Mouse (Mus musculus): ENCODE results near the gene Neurl2. TPM values are rescaled to one million over a fixed set of nuclear protein-coding genes. Genes with fewer than 3 reads are reported as not detected.

The Neurl2 gene
- polyA plus RNA-seq, 1 experiment from 2014 or later: 1.5 TPM

DNA sequence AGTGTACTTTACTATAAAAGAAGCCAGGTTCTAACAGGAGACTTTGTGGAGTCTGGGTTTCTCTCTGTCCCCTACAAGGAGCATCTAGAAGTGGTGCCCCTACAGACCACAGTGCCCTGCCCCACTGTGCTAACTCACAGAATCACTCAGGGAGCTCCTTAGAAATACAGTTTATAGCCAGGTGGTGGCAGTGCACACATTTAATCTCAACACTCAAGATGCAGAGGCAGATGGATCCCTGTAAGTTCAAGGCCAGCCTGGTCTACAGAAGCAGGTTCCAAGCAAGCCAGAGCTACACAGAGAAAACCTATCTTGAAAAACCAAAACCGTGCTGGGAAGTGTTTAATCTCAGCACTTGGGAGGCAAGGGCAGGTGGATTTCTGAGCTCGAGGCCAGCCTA, 39.5 kb downstream of the Neurl2 start:
- Histone ChIP-seq H3K9ac (no peak overlapping the region), H3K4me3 (replicated peaks) (no peak overlapping the region), H3K36me3 (replicated peaks) (peaks cover 84% of the 10 kb centered on the region), H3K4me1 (replicated peaks) (peaks cover 24% of the 10 kb centered on the region), H3K4me2 (no peak overlapping the region), H3K27ac (replicated peaks) (peak overlapping the region; percentile 46; the same call in 1 of the 2 replicates), H3K27me3 (no peaks in the 10 kb centered on the region), H3K9me3 (replicated peaks) (no peaks in the 10 kb centered on the region)
- no peak for ATAC-seq (ENCODE audit: insufficient read depth)
- WGBS (ENCODE audit: insufficient replicate concordance): 76% methylated on average over 2 of the region's 2 CpGs

DNA sequence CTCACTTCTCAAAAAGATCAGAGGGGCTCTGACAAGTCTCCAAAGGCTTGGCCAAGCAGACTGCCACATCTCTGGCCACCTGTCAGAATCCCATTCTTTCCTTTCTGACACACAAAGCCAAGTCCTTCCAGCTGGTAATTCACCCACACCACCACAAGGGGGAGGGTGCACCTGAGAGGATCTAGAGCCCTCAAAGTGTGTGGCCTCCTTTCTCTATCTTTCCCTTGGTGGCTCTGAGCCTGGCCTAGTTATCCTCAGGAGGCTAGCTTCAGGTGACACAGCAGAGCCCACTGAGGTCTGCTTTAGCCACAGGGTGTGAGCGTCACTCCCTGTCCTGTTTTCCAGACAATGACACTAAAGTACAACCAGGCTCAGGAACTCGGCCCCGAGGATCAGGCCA, 40.0 kb downstream of the Neurl2 start:
- H3K36me3 ChIP-seq (replicated peaks): peaks cover 82% of the 10 kb centered on the region
- H3K4me2 ChIP-seq: no peak overlapping the region
- no peaks in the 10 kb centered on the region for H3K27me3 ChIP-seq
- H3K4me3 ChIP-seq (replicated peaks): no peak overlapping the region
- H3K4me1 ChIP-seq (replicated peaks): peaks cover 30% of the 10 kb centered on the region
- no peaks in the 10 kb centered on the region for H3K9me3 ChIP-seq (replicated peaks)
- ATAC-seq (ENCODE audit: insufficient read depth): peak; percentile 17; the same call in 1 of the 2 replicates
- 85% methylated on average over 3 of the region's 3 CpGs for WGBS (ENCODE audit: insufficient replicate concordance)
- no peak overlapping the region for H3K9ac ChIP-seq
- peak overlapping the region; percentile 42; the same call in 1 of the 2 replicates for H3K27ac ChIP-seq (replicated peaks)

DNA sequence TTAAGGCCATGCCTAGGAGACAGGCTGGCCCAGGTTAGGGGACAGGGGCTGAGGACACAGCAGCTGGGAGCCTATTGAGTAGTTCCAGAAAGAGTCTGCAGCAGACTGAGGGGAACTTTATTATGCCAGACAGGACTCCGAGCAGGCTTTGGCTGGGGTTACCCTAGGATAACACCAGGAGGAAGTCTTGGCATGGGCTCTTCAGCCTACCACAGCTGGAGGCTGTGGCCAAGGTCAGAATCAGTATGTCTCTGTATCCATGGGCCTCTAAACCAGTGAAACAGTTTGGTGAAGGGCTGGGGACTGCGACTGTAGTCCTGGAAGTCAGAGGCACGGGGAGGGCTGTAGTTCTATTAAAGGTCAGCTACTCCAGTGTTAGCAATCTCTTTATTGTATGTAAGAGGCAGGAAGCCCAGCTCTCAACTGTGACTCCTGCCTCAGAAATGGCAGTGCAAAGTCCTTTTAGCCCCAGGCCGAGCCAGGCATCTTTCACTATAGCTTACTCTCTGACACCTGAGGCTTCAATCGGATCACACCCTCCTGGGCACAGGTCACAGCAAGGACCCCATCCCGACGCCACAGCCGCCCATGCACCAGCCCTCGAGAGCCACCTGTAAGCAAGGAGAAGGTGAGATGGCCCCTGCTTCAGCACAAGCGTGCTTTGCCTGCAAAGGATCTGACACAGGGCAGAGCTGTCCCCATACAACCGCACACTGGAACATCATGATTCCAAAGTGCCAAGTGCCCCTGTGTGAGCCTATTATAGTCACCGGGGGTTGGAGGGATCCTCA, 40.7 kb downstream of the Neurl2 start:
- Histone ChIP-seq H3K9ac (no peak overlapping the region), H3K27ac (replicated peaks) (0 out of 2 replicates have a peak overlapping the region, but pooled peaks have one; percentile 33), H3K4me3 (replicated peaks) (no peak overlapping the region), H3K27me3 (no peaks in the 10 kb centered on the region), H3K4me1 (replicated peaks) (peaks cover 35% of the 10 kb centered on the region), H3K4me2 (no peak overlapping the region), H3K36me3 (replicated peaks) (peaks cover 79% of the 10 kb centered on the region), H3K9me3 (replicated peaks) (no peaks in the 10 kb centered on the region)
- no peak for ATAC-seq (ENCODE audit: insufficient read depth)
- WGBS (ENCODE audit: insufficient replicate concordance): 83% methylated on average over 12 of the region's 12 CpGs

DNA sequence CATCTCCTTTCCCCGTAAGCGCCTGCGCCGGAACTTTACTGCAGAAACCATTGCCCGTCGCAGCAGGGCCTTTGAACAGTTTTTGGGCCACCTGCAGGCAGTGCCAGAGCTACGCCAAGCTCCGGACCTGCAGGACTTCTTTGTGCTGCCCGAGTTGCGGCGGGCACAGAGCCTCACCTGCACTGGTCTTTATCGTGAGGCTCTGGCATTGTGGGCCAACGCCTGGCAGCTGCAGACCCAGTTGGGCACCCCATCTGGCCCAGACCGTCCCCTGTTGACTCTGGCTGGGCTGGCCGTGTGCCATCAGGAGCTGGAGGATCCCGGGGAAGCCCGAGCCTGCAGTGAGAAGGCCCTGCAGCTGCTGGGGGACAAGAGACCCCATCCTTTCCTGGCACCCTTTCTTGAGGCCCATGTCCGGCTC, 41.4 kb downstream of the Neurl2 start:
- WGBS (ENCODE audit: insufficient replicate concordance): 89% methylated on average over 18 of the region's 18 CpGs
- Histone ChIP-seq H3K4me1 (replicated peaks) (peaks cover 41% of the 10 kb centered on the region), H3K4me3 (replicated peaks) (no peak overlapping the region), H3K27ac (replicated peaks) (no peak overlapping the region), H3K36me3 (replicated peaks) (peaks cover 73% of the 10 kb centered on the region), H3K9me3 (replicated peaks) (no peaks in the 10 kb centered on the region), H3K4me2 (no peak overlapping the region), H3K9ac (no peak overlapping the region), H3K27me3 (peaks cover 4% of the 10 kb centered on the region)
- ATAC-seq (ENCODE audit: insufficient read depth): no peak

DNA sequence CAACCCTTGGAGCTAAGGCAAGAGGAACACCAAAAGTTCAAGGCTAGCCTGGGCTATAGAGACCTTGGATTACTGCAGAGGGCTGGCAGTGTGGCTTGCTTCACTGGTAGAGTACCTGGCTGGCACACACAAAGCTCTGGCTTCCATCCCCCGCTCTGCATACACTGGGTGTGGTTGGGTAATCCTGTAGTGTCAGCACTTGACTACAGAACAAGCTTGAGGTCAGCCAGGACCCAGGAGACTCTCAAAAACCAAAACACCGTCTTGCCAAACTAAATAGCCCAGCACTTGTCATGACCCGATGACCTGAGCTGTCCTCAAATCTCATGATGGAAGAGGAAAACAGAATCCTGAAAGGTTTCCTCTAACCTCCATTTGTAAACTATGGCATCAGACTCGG, 42.8 kb downstream of the Neurl2 start:
- Histone ChIP-seq H3K9me3 (replicated peaks) (no peaks in the 10 kb centered on the region), H3K36me3 (replicated peaks) (peaks cover 59% of the 10 kb centered on the region), H3K27me3 (peaks cover 18% of the 10 kb centered on the region), H3K9ac (no peak overlapping the region), H3K4me3 (replicated peaks) (no peak overlapping the region), H3K4me2 (no peak overlapping the region), H3K4me1 (replicated peaks) (peaks cover 55% of the 10 kb centered on the region), H3K27ac (replicated peaks) (0 out of 2 replicates have a peak overlapping the region, but pooled peaks have one; percentile 12)
- no peak for ATAC-seq (ENCODE audit: insufficient read depth)
- WGBS (ENCODE audit: insufficient replicate concordance): 81% methylated on average over 4 of the region's 4 CpGs

DNA sequence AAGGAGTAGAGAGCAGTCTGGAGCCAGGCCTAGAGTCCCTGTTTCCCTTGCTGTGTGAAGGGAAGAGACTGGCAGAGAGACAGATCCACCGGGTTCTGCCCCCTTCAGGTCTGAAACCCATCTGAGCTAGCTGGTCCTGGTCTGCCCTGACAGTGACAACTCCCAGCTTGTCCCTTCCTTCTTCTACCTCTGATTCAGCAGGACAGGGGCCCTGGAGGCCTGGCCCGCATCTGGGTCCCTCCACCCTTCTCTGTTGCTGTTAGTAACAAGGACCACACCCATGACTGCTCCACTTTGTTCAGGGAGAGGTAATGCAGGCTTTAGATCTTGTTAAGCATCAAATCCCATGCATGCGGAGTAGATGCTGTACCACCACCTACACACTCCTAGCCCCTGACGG, 44.8 kb downstream of the Neurl2 start:
- Histone ChIP-seq H3K9me3 (replicated peaks) (no peaks in the 10 kb centered on the region), H3K27ac (replicated peaks) (0 out of 2 replicates have a peak overlapping the region, but pooled peaks have one; percentile 26), H3K27me3 (peaks cover 36% of the 10 kb centered on the region), H3K9ac (peak overlapping the region; percentile 23; the same call in 1 of the 2 replicates), H3K4me1 (replicated peaks) (peaks cover 64% of the 10 kb centered on the region), H3K4me2 (peak overlapping the region; percentile 40), H3K36me3 (replicated peaks) (peaks cover 40% of the 10 kb centered on the region), H3K4me3 (replicated peaks) (no peak overlapping the region)
- 59% methylated on average over 4 of the region's 4 CpGs for WGBS (ENCODE audit: insufficient replicate concordance)
- ATAC-seq (ENCODE audit: insufficient read depth): peak; percentile 16; the same call in 1 of the 2 replicates

DNA sequence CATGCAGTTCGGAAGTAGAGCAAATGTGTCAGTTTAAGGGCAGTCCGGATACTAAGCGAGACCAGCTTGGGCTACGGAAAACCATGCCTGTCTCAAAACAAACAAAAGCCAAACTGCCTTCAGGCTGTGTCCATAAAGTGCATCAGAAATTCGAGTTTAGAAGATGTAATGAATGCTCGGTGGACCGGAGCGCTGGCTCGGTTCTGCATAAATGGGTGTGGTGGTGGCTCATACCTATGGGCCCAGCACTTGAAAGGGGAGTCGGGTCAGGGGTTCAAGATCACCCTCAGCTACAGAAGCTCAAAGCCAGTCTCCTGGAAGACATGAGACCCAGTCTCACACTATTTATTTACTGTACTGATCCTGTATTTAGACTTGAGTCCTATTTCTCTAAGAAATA, 45.5 kb downstream of the Neurl2 start:
- no peak overlapping the region for H3K4me2 ChIP-seq
- H3K27ac ChIP-seq (replicated peaks): no peak overlapping the region
- no peak for ATAC-seq (ENCODE audit: insufficient read depth)
- WGBS (ENCODE audit: insufficient replicate concordance): 79% methylated on average over 10 of the region's 10 CpGs
- peaks cover 59% of the 10 kb centered on the region for H3K4me1 ChIP-seq (replicated peaks)
- H3K36me3 ChIP-seq (replicated peaks): peaks cover 34% of the 10 kb centered on the region
- no peak overlapping the region for H3K4me3 ChIP-seq (replicated peaks)
- peaks cover 36% of the 10 kb centered on the region for H3K27me3 ChIP-seq
- no peak overlapping the region for H3K9ac ChIP-seq
- no peaks in the 10 kb centered on the region for H3K9me3 ChIP-seq (replicated peaks)

DNA sequence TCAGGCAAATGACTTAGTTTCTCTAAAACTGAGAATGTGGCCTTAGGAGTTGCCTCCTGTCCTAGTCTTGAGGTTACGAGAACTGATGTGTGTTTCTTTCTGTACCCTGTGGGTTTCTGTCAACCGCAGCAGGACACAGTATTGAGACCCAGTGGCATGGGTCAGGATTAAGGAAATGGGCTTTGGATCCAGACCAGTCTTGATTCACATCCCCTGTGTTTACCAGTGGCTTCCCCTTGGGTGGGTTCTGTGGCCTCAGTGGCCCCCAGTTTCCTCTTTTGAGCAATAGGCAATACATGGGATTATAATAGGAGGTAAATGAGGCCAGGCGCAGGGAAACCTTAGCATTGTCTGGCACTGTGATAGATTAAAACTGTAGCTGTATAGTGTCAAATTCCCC, 46.2 kb downstream of the Neurl2 start:
- H3K4me1 ChIP-seq (replicated peaks): peaks cover 55% of the 10 kb centered on the region
- peak overlapping the region; percentile 68; the same call in 1 of the 2 replicates for H3K4me3 ChIP-seq (replicated peaks)
- ATAC-seq (ENCODE audit: insufficient read depth): no peak
- H3K27ac ChIP-seq (replicated peaks): no peak overlapping the region
- peaks cover 27% of the 10 kb centered on the region for H3K36me3 ChIP-seq (replicated peaks)
- 63% methylated on average over 3 of the region's 3 CpGs for WGBS (ENCODE audit: insufficient replicate concordance)
- peak overlapping the region; percentile 99 for H3K4me2 ChIP-seq
- peaks cover 41% of the 10 kb centered on the region for H3K27me3 ChIP-seq
- 0 out of 2 replicates have a peak overlapping the region, but pooled peaks have one; percentile 74 for H3K9ac ChIP-seq
- no peaks in the 10 kb centered on the region for H3K9me3 ChIP-seq (replicated peaks)

DNA sequence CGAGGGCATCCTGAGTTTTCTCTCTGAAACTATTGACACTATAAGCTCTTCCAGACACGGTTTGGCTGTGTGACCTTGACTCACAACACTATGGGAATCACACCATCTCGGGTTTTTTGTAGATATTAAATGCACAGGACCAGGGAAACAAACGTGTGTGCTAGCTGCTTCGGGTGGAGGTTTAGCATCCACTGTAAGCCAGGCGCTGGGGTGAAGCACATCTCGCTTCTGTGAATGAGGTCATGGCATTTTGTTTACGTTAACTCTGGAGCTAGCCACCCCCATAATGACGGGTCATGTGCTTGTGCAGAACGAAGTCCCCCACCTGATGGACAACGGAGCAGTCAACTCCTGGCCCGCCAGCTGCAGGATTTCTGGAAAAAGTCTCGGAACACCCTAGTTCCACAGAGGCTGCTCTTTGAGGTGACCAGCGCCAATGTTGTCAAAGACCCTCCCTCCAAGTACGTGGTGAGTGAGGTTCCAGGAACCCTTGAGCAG, 46.8 kb downstream of the Neurl2 start:
- ATAC-seq (ENCODE audit: insufficient read depth): no peak

DNA sequence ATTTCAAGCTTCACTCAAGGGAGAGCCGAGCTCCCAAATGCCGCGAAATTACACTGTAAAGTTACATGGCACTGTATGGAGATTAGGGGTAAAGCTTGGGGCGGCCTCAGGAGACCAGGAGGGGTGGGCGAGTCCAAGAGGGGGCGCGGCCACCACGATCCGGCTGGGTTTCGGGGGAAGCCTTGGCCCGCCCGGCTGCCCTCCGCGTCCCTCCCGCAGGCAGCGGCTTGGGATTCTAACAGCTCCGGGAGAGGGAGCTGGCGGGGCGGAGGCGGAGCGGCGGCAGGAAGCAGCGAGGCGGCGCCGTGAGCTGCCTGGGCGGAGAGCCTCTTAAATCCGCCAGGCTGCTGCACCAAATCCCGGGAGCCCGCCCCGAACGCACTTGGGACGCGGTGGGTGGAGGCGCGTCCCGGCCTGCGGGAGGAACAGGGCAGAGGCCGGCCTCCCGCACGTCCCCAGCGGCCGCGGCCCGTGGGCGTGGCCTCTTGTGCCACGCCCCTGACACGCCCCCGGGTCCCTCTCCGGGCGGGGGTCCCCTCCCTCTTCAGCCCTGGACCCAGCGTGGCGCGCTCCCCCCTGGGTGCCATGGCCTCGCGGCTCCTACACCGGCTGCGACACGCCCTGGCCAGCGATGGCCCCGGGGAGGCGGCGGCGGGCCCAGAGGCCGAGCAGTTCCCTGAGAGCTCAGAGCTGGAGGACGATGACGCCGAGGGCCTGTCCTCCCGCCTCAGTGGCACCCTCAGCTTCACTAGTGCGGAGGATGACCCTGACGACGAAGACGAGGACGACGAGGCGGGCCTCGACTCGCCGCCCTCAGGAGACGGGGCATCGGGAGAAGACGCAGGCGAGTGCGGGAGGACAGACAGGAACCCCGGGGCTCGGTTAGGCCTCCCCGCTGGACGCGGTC, 47.5 kb downstream of the Neurl2 start, which contains the start of gene Snx21:
TSS of gene Snx21 (plus strand) at position 343 of the 907 bp plus-strand sequence.
- under 1% methylated on average over 89 of the region's 89 CpGs for WGBS (ENCODE audit: insufficient replicate concordance)
- peak within 1 kb of the TSS; percentile 74 for H3K9ac ChIP-seq
- peak within 1 kb of the TSS; percentile 87 for H3K27ac ChIP-seq (replicated peaks)
- no peaks in the 10 kb centered on the region for H3K9me3 ChIP-seq (replicated peaks)
- peaks cover 54% of the 10 kb centered on the region for H3K4me1 ChIP-seq (replicated peaks)
- H3K4me2 ChIP-seq: peak within 1 kb of the TSS; percentile 99
- H3K27me3 ChIP-seq: peaks cover 45% of the 10 kb centered on the region
- H3K36me3 ChIP-seq (replicated peaks): peaks cover 16% of the 10 kb centered on the region
- ATAC-seq (ENCODE audit: insufficient read depth): peak; percentile 88
- H3K4me3 ChIP-seq (replicated peaks): peak within 1 kb of the TSS; percentile 68

More for the DNA sequence above, 46.8 kb downstream of the Neurl2 start:
- Histone ChIP-seq H3K4me1 (replicated peaks) (peaks cover 55% of the 10 kb centered on the region), H3K4me2 (peak overlapping the region; percentile 99), H3K9ac (peak overlapping the region; percentile 74), H3K36me3 (replicated peaks) (peaks cover 21% of the 10 kb centered on the region), H3K27me3 (peaks cover 41% of the 10 kb centered on the region), H3K27ac (replicated peaks) (peak overlapping the region; percentile 87), H3K9me3 (replicated peaks) (no peaks in the 10 kb centered on the region), H3K4me3 (replicated peaks) (peak overlapping the region; percentile 68)
- 14% methylated on average over 15 of the region's 15 CpGs for WGBS (ENCODE audit: insufficient replicate concordance)
